Mouse (Mus musculus) stomach, embryonic 15.5 days (tissue): ENCODE results near the gene Pofut2. TPM values are rescaled to one million over a fixed set of nuclear protein-coding genes. Genes with fewer than 3 reads are reported as not detected.
A peak's percentile ranks its signal among the peaks of the same experiment; 100 is the strongest.

Experiments used
- ATAC-seq: fragments of 200-750 bp; cut with Nextera tagmentation; 2 replicates; pipeline ENCODE4 v1.8.0; 2017; ENCODE audit warnings: low read depth, moderate number of reproducible peaks, moderate TSS enrichment; ENCODE audit not compliant: insufficient read depth, low FRiP score
- H3K27ac ChIP-seq: fragments of 300-500 bp; sonication (generic); 2 replicates; pipeline ENCODE4 v1.5.1; 2015; ENCODE audit warnings: mild to moderate bottlenecking, inconsistent platforms
- H3K27me3 ChIP-seq: fragments of 300-500 bp; sonication (generic); replicated peaks from 2 replicates; pipeline ENCODE4 v1.6.1; 2015; ENCODE audit warnings: inconsistent platforms
- H3K36me3 ChIP-seq: fragments of 300-500 bp; sonication (generic); 2 replicates; pipeline ENCODE4 v1.6.1; 2015; ENCODE audit warnings: inconsistent platforms
- H3K4me1 ChIP-seq: fragments of 300-500 bp; sonication (generic); 2 replicates; pipeline ENCODE4 v1.6.1; 2015; ENCODE audit warnings: inconsistent platforms
- H3K4me2 ChIP-seq: fragments of 300-500 bp; sonication (generic); 2 replicates; pipeline ENCODE4 v1.6.1; 2015; ENCODE audit warnings: mild to moderate bottlenecking, inconsistent platforms
- H3K4me3 ChIP-seq: fragments of 300-500 bp; sonication (generic); replicated peaks from 2 replicates; pipeline ENCODE4 v1.5.1; 2015; ENCODE audit warnings: inconsistent platforms
- H3K9ac ChIP-seq: fragments of 300-500 bp; sonication (generic); 2 replicates; pipeline ENCODE4 v1.6.1; 2015; ENCODE audit warnings: inconsistent platforms
- H3K9me3 ChIP-seq: fragments of 300-500 bp; sonication (generic); 2 replicates; pipeline ENCODE4 v1.6.1; 2016; ENCODE audit warnings: inconsistent platforms
- WGBS: fragments of 180-500 bp; shearing (Covaris S2); methylation state at CpG from one replicate; pipeline ENCODE4 v1.1.7; 2015; 5-methylcytosine and 5-hydroxymethylcytosine counted together
- polyA plus RNA-seq: library from polyadenylated mRNA; unstranded; fragments of >200 nt; fragmentation: Nextera tagmentation; extraction: Ambion mirVana; gene quantifications from 2 replicates; pipeline ENCODE4 v1.2.1, GENCODE M21; 2015

Pofut2 gene
- polyA plus RNA-seq, 1 experiment from 2014 or later, result 117 TPM

- peak overlapping the region; percentile 70 for H3K27ac ChIP-seq
- WGBS, result 54% methylated on average over 18 of the region's 18 CpGs
- peak; percentile 33 for ATAC-seq
- H3K27me3 ChIP-seq, result no peaks in the 10 kb centered on the region
- H3K4me2 ChIP-seq, result peak overlapping the region; percentile 46
- H3K9me3 ChIP-seq, result no peaks in the 10 kb centered on the region
- peaks cover 43% of the 10 kb centered on the region for H3K4me1 ChIP-seq
- no peaks in the 10 kb centered on the region for H3K36me3 ChIP-seq
- no peak overlapping the region for H3K9ac ChIP-seq
- H3K4me3 ChIP-seq, result no peak overlapping the region; the same call in 1 of the 2 replicates
Observed at GRCm38 (mm10) chr10:77251784-77252539, 7.1 kb upstream of the Pofut2 start.

GRCm38 (mm10) chr10:77252790-77253189 is 6.2 kb upstream of the Pofut2 start:
- peak; percentile 20; the same call in 1 of the 2 replicates for ATAC-seq
- H3K4me2 ChIP-seq, result no peak overlapping the region
- peaks cover 35% of the 10 kb centered on the region for H3K4me1 ChIP-seq
- no peak overlapping the region for H3K4me3 ChIP-seq
- WGBS, result 1% methylated on average over 4 of the region's 4 CpGs
- no peaks in the 10 kb centered on the region for H3K36me3 ChIP-seq
- no peaks in the 10 kb centered on the region for H3K9me3 ChIP-seq
- H3K9ac ChIP-seq, result no peak overlapping the region
- no peaks in the 10 kb centered on the region for H3K27me3 ChIP-seq
- peak overlapping the region; percentile 70; the same call in 1 of the 2 replicates for H3K27ac ChIP-seq

DNA sequence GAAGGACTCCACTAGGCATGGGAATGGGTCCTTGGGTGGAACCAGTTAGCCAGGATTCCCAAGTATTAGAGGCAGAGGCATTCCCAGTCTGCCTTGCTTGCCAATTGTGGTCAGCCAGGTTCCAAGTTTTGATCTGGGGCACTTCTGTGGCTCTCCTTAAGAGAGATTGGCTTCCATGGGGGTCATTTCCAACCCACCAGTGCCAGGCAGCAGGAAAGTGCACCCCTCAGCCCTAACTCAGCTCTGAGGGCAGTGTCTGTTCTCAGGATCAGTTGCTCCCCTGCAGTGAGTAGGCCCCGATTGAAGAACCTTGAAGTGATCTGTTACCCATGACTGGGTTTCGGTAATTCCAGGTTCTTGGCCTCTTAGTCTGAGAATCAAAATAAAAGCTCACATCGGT is 3.8 kb upstream of the Pofut2 start:
- no peak for ATAC-seq
- 80% methylated on average over 3 of the region's 3 CpGs for WGBS
- peak overlapping the region; percentile 73 for H3K27ac ChIP-seq

DNA sequence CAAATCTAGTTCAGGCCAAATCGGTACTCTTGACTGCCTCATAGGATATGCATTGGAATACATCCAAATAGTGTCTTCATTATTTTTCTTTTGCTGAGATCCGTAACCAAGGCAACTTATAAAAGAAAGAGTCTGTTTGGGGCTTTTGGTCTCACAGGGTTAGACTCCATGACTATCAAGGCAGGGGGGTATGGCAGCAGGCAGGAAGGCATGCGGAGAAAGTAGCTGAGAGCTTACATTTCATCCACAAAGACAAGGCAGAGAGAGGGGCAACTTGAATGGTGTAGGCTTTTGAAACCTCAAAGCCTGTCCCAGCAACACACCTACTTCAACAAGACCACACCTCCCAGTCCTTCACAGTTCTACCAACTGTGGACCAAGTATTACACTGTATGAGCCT is 3.3 kb upstream of the Pofut2 start:
- no peaks in the 10 kb centered on the region for H3K9me3 ChIP-seq
- peaks cover 28% of the 10 kb centered on the region for H3K4me1 ChIP-seq
- no peaks in the 10 kb centered on the region for H3K27me3 ChIP-seq
- no peak overlapping the region for H3K4me2 ChIP-seq
- ATAC-seq, result no peak
- H3K9ac ChIP-seq, result no peak overlapping the region
- H3K36me3 ChIP-seq, result no peaks in the 10 kb centered on the region
- WGBS, result 71% methylated on average over 3 of the region's 3 CpGs
- no peak overlapping the region for H3K4me3 ChIP-seq
- H3K27ac ChIP-seq, result no peak overlapping the region

More for the DNA sequence above, 3.8 kb upstream of the Pofut2 start:
- Histone ChIP-seq H3K9me3 (no peaks in the 10 kb centered on the region), H3K9ac (no peak overlapping the region), H3K4me1 (peaks cover 32% of the 10 kb centered on the region), H3K4me2 (no peak overlapping the region), H3K4me3 (no peak overlapping the region), H3K36me3 (no peaks in the 10 kb centered on the region), H3K27me3 (no peaks in the 10 kb centered on the region)

DNA sequence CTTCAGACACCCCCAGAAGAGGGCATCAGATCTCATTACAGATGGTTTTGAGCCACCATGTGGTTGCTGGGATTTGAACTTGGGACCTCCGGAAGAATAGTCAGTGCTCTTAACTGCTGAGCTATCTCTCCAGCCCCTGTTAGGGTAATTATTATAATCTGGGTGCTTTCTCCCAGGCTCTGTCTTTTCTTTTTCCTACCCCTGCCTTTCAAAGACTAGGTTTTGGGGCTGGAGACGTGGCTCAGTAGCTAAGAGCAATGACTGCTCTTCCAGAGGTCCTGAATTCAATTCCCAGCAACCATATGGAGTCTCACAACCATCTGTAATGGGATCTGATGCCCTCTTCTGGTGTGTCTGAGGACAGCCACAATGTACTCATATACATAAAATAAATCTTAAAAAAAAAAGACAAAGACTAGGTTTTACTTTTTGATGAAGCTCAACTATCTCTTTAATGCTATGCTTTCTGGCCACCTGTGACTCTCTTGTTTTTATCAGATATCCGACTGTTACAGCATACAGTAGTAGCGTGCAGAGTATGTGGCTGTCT is 902 bp upstream of the Pofut2 start:
- Histone ChIP-seq H3K27ac (no peak overlapping the region), H3K9ac (no peak overlapping the region; the same call in 1 of the 2 replicates), H3K4me3 (peak overlapping the region; percentile 83), H3K36me3 (0 out of 2 replicates have a peak, but pooled peaks cover 5% of the 10 kb centered on the region), H3K9me3 (no peaks in the 10 kb centered on the region), H3K27me3 (no peaks in the 10 kb centered on the region), H3K4me2 (peak overlapping the region; percentile 87), H3K4me1 (0 out of 2 replicates have a peak, but pooled peaks cover 5% of the 10 kb centered on the region)
- ATAC-seq, result no peak
- WGBS, result 55% methylated on average over 4 of the region's 4 CpGs

DNA sequence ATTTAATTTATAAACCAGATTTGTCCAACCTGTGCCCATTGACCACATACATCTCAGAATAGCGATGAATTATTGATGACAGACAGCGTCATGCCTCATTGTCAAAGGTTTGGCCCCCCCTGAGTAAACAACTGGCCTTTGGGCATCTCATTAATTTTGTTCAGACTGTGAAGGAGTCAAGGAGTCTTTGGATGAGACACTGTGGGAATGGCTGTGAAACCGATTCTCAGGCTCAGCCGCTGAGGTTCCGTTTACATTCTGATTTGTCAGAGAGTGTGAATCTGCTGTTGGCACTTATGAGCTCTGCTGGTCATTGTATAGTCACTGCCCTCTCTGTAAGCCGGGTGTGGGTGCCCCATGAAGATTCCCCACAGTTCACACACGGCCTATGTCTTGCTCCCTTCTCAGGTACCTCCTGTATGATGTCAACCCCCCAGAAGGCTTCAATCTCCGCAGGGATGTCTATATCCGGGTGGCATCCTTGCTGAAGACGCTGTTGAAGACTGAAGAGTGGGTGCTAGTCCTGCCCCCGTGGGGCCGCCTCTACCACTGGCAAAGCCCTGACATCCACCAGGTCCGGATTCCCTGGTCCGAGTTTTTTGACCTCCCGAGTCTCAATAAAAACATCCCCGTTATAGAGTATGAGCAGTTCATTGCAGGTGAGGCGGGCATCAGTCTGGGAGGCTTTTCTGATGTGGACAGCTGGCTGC is 1.3 kb downstream of the Pofut2 start:
- ATAC-seq, result no peak

GRCm38 (mm10) chr10:77266281-77266680 is 7.3 kb downstream of the Pofut2 start:
- H3K27me3 ChIP-seq, result no peaks in the 10 kb centered on the region
- H3K36me3 ChIP-seq, result peaks cover 54% of the 10 kb centered on the region
- H3K27ac ChIP-seq, result no peak overlapping the region
- no peak overlapping the region for H3K4me2 ChIP-seq
- 70% methylated on average over 8 of the region's 8 CpGs for WGBS
- H3K4me1 ChIP-seq, result no peaks in the 10 kb centered on the region
- H3K9ac ChIP-seq, result no peak overlapping the region
- no peak for ATAC-seq
- H3K9me3 ChIP-seq, result no peaks in the 10 kb centered on the region
- no peak overlapping the region for H3K4me3 ChIP-seq

More for the DNA sequence above, 1.3 kb downstream of the Pofut2 start:
- WGBS, result 78% methylated on average over 17 of the region's 17 CpGs
- H3K27ac ChIP-seq, result no peak overlapping the region
- H3K9me3 ChIP-seq, result no peaks in the 10 kb centered on the region
- H3K4me2 ChIP-seq, result peak overlapping the region; percentile 66
- peaks cover 22% of the 10 kb centered on the region for H3K36me3 ChIP-seq
- no peaks in the 10 kb centered on the region for H3K4me1 ChIP-seq
- H3K9ac ChIP-seq, result no peak overlapping the region
- H3K27me3 ChIP-seq, result no peaks in the 10 kb centered on the region
- H3K4me3 ChIP-seq, result peak overlapping the region; percentile 83

- H3K4me1 ChIP-seq, result no peaks in the 10 kb centered on the region
- H3K4me3 ChIP-seq, result no peak overlapping the region
- no peak overlapping the region for H3K4me2 ChIP-seq
- H3K36me3 ChIP-seq, result peaks cover 54% of the 10 kb centered on the region
- ATAC-seq, result no peak
- no peaks in the 10 kb centered on the region for H3K27me3 ChIP-seq
- 86% methylated on average over 14 of the region's 14 CpGs for WGBS
- H3K27ac ChIP-seq, result no peak overlapping the region
- no peaks in the 10 kb centered on the region for H3K9me3 ChIP-seq
- H3K9ac ChIP-seq, result no peak overlapping the region
Observed at GRCm38 (mm10) chr10:77267027-77267426, 8.0 kb downstream of the Pofut2 start.

GRCm38 (mm10) chr10:77269129-77269528 is 10.1 kb downstream of the Pofut2 start:
- H3K9ac ChIP-seq, result no peak overlapping the region
- H3K4me3 ChIP-seq, result no peak overlapping the region
- peaks cover 39% of the 10 kb centered on the region for H3K36me3 ChIP-seq
- ATAC-seq, result no peak
- H3K4me2 ChIP-seq, result no peak overlapping the region
- 72% methylated on average over 7 of the region's 7 CpGs for WGBS
- no peaks in the 10 kb centered on the region for H3K9me3 ChIP-seq
- no peak overlapping the region for H3K27ac ChIP-seq
- H3K4me1 ChIP-seq, result no peaks in the 10 kb centered on the region
- H3K27me3 ChIP-seq, result no peaks in the 10 kb centered on the region

GRCm38 (mm10) chr10:77272980-77273730 is 14.1 kb downstream of the Pofut2 start:
- Histone ChIP-seq H3K27ac (no peak overlapping the region), H3K4me3 (no peak overlapping the region), H3K4me2 (no peak overlapping the region), H3K27me3 (no peaks in the 10 kb centered on the region), H3K4me1 (no peaks in the 10 kb centered on the region), H3K9me3 (no peaks in the 10 kb centered on the region), H3K9ac (no peak overlapping the region), H3K36me3 (peaks cover 18% of the 10 kb centered on the region)
- WGBS, result 65% methylated on average over 11 of the region's 11 CpGs
- ATAC-seq, result no peak

DNA sequence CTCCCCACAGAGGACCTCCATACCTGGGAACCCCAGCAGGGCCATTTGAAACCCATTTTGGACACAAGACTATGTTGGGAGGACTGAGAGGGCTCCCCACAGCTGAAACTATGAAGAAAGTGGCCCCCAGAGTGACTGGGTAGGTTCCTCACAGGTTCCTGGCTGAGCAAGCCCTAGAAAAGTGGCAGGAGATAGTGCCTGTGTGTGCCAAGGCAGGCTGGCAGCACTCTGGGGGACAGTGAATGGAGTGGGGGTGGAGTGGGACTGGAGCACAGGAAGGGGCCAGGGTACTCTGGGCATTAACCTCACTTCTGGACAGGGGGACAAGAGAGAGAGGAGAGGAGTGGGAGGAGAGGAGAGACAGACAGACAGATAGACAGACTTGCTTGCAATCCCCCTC is 14.8 kb downstream of the Pofut2 start:
- Histone ChIP-seq H3K27me3 (no peaks in the 10 kb centered on the region), H3K36me3 (peaks cover 11% of the 10 kb centered on the region), H3K27ac (no peak overlapping the region), H3K9ac (no peak overlapping the region), H3K9me3 (no peaks in the 10 kb centered on the region), H3K4me3 (no peak overlapping the region), H3K4me2 (no peak overlapping the region), H3K4me1 (no peaks in the 10 kb centered on the region)
- ATAC-seq, result no peak
